Mouse (Mus musculus): ENCODE data around the gene Dhh. TPM values are rescaled to one million over a fixed set of nuclear protein-coding genes. Genes with fewer than 3 reads are reported as not detected.
"Not testable (repeated sequence)": the region's sequence is repeated elsewhere in the genome, so short reads cannot be mapped to it uniquely, and the experiment has no call there.

Dhh gene
- polyA plus RNA-seq, 1 experiment from 2014 or later: 0.76 TPM

DNA sequence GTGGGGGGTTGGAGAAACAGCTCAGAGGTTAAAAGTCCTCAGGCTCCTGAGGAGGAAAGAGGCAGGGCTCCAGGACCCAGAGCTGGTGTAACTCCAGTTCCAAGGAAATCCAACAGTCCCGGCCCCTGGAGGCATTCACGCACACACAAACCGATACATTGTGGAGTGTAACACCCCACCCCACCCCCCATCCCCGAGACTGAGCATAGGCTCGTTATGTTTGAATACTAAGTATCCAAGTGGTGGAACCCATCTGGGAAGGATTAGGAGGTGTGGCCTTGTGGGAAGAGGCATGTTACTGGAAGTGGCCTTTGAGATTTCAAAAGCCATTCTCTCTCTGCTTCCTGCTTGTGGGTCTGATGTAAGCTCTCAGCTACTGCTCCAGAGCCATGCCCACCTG, 23.2 kb upstream of the Dhh start:
- no peak for DNase-seq (ENCODE audit: low spot score)
- Histone ChIP-seq H3K9ac (replicated peaks; ENCODE audit: low read length) (no peak overlapping the region), H3K4me2 (ENCODE audit: low read depth, low read length) (no peak overlapping the region), H3K36me3 (replicated peaks; ENCODE audit: control insufficient read depth, insufficient read depth, low read depth, low read length) (no peaks in the 10 kb centered on the region), H3K4me1 (ENCODE audit: control insufficient read depth, insufficient read depth, low read length) (no peaks in the 10 kb centered on the region), H3K4me3 (ENCODE audit: low read depth, low read length) (no peak overlapping the region), H3K9me3 (replicated peaks; ENCODE audit: control insufficient read depth, low read length) (no peaks in the 10 kb centered on the region), H3K27me3 (ENCODE audit: control insufficient read depth, insufficient read depth, low read length) (no peaks in the 10 kb centered on the region), H3K27ac (replicated peaks; ENCODE audit: low read depth, low read length) (no peak overlapping the region)
- ATAC-seq (replicated peaks; ENCODE audit: insufficient number of reproducible peaks, low FRiP score, low TSS enrichment, low read depth): no peak
- 72% methylated on average over 5 of the region's 5 CpGs for WGBS

DNA sequence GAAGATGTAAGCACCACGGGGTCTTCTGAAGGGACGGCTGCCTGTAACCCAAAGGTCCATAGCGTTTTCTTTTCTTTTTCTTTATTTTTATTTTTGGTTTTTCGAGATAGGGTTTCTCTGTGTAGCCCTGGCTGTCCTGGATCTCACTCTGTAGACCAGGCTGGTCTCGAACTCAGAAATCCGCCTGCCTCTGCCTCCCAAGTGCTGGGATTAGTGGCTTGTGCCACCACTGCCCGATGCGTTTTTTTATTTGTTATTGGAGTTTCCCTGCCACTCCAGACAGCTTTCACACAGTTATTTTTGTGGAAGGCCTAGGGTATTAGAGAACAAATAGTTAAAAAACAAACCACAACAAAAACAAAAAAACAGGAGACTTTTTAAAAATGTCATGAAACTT, 20.2 kb upstream of the Dhh start:
- H3K36me3 ChIP-seq (replicated peaks; ENCODE audit: control insufficient read depth, insufficient read depth, low read depth, low read length); H3K4me1 ChIP-seq (ENCODE audit: control insufficient read depth, insufficient read depth, low read length); H3K27me3 ChIP-seq (ENCODE audit: control insufficient read depth, insufficient read depth, low read length); ATAC-seq (replicated peaks; ENCODE audit: insufficient number of reproducible peaks, low FRiP score, low TSS enrichment, low read depth); H3K27ac ChIP-seq (replicated peaks; ENCODE audit: low read depth, low read length); DNase-seq (ENCODE audit: low spot score); H3K9me3 ChIP-seq (replicated peaks; ENCODE audit: control insufficient read depth, low read length): not testable (repeated sequence)
- peak overlapping the region; percentile 60 for H3K4me2 ChIP-seq (ENCODE audit: low read depth, low read length)
- H3K4me3 ChIP-seq (ENCODE audit: low read depth, low read length): peak overlapping the region; percentile 94
- peak overlapping the region; percentile 33; the same call in 1 of the 2 replicates for H3K9ac ChIP-seq (replicated peaks; ENCODE audit: low read length)
- WGBS: 31% methylated on average over 8 of the region's 8 CpGs

DNA sequence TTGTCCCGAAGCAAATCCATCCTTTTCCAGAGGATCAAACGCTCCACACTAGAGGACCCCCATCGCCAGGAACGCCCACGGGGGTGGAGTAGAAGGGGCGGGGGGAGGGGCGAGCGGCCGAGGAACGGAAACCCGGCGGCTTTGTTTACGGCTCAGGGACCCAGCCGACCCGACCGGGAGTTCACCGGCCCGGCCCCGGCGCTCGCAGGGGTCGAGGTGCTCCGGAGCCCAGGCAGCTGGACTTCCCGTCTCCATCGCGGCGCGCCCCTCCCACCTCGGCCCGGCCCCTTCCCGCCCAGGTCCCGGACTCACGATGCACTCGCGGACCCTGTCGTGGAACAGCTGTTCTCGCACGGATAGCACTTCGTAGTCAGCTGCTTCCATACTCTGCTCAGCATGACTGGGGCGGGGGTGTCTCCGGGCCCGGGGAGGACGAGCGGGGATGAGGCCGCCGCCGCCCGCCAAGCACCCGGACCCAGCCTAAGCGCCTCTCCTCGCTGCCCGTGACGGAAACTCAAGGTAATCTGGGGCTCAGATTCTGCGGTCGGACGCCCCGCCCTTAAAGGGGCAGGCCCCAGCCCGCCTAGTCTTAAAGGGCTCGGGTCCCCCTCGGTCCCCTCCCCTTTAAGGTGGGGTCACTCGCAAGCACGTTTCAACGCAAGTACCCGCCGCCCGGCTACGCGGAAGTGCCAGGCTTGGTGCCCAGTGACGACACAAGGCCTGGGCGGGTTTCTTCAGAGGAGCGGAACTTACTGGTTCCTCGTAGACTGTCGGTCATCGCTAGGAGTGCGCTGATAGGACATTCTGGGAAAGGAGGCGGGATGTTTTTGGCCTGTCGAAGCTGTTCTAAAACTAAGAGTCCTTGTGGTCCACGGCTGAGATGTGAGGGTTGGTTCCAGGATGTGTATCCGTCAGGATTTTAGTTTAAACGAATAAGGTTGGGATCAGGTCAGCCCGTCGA, 19.5 kb upstream of the Dhh start, which contains the start of gene Lmbr1l:
TSS of gene Lmbr1l (minus strand) at position 694 of the 961 bp plus-strand sequence.
- peak; percentile 96 for ATAC-seq (replicated peaks; ENCODE audit: insufficient number of reproducible peaks, low FRiP score, low TSS enrichment, low read depth)
- H3K9me3 ChIP-seq (replicated peaks; ENCODE audit: control insufficient read depth, low read length): no peaks in the 10 kb centered on the region
- peak within 1 kb of the TSS; percentile 60 for H3K4me2 ChIP-seq (ENCODE audit: low read depth, low read length)
- no peaks in the 10 kb centered on the region; the same call in 1 of the 2 replicates for H3K36me3 ChIP-seq (replicated peaks; ENCODE audit: control insufficient read depth, insufficient read depth, low read depth, low read length)
- peak within 1 kb of the TSS; percentile 94 for H3K4me3 ChIP-seq (ENCODE audit: low read depth, low read length)
- H3K27ac ChIP-seq (replicated peaks; ENCODE audit: low read depth, low read length): peak within 1 kb of the TSS; percentile 86
- H3K9ac ChIP-seq (replicated peaks; ENCODE audit: low read length): peak within 1 kb of the TSS; percentile 87
- under 1% methylated on average over 82 of the region's 82 CpGs for WGBS
- H3K27me3 ChIP-seq (ENCODE audit: control insufficient read depth, insufficient read depth, low read length): no peaks in the 10 kb centered on the region
- H3K4me1 ChIP-seq (ENCODE audit: control insufficient read depth, insufficient read depth, low read length): no peaks in the 10 kb centered on the region
- DNase-seq (ENCODE audit: low spot score): peak; percentile 100

DNA sequence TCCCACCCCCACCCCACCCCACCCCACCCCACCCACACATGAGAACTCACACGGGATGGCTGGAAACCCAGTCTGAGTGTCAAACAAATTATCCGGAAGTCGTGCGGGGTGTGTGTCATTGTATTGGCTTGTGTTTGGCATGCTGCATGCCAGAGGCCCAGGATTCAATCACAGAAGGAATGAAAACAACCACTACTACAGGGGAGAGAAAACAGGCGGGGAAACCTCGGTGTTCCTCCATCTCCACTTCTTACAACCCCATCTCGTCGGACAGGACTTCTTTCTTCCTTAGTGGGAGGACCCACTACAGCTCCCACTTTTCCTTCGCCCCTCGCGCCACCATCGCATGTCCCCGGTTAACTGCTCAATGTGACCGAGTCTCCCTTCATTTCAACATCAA, 18.8 kb upstream of the Dhh start:
- Histone ChIP-seq H3K4me3 (ENCODE audit: low read depth, low read length) (peak overlapping the region; percentile 94), H3K4me2 (ENCODE audit: low read depth, low read length) (peak overlapping the region; percentile 60), H3K9ac (replicated peaks; ENCODE audit: low read length) (peak overlapping the region; percentile 87), H3K36me3 (replicated peaks; ENCODE audit: control insufficient read depth, insufficient read depth, low read depth, low read length) (peaks cover 3% of the 10 kb centered on the region), H3K27me3 (ENCODE audit: control insufficient read depth, insufficient read depth, low read length) (no peaks in the 10 kb centered on the region), H3K9me3 (replicated peaks; ENCODE audit: control insufficient read depth, low read length) (no peaks in the 10 kb centered on the region), H3K4me1 (ENCODE audit: control insufficient read depth, insufficient read depth, low read length) (no peaks in the 10 kb centered on the region), H3K27ac (replicated peaks; ENCODE audit: low read depth, low read length) (peak overlapping the region; percentile 86; the same call in 1 of the 2 replicates)
- WGBS: 0% methylated on average over 14 of the region's 14 CpGs
- DNase-seq (ENCODE audit: low spot score): no peak
- no peak for ATAC-seq (replicated peaks; ENCODE audit: insufficient number of reproducible peaks, low FRiP score, low TSS enrichment, low read depth)

DNA sequence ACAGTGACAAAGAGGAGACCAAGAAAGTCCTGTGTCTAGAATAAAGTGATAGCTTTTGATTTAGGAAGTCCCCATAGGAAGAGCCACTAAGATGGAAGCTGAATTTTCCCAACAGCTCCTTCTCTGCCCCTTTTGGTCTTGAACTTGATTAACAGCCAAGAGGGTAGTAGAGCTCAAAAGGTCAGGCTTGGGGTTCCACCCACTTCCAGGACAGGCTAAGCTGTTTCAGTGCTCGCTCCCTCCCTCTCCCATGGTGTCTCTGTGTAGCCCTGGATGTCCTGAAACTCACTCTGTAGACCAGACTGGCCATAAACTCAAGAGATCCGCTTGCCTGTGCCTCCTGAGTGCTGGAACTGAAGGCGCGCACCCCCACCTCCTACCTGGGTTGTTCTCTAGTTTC, 17.7 kb upstream of the Dhh start:
- H3K4me3 ChIP-seq (ENCODE audit: low read depth, low read length): no peak overlapping the region
- WGBS: 86% methylated on average over 4 of the region's 4 CpGs
- H3K9me3 ChIP-seq (replicated peaks; ENCODE audit: control insufficient read depth, low read length): no peaks in the 10 kb centered on the region
- no peak overlapping the region for H3K27ac ChIP-seq (replicated peaks; ENCODE audit: low read depth, low read length)
- ATAC-seq (replicated peaks; ENCODE audit: insufficient number of reproducible peaks, low FRiP score, low TSS enrichment, low read depth): no peak
- no peaks in the 10 kb centered on the region for H3K27me3 ChIP-seq (ENCODE audit: control insufficient read depth, insufficient read depth, low read length)
- peaks cover 3% of the 10 kb centered on the region for H3K36me3 ChIP-seq (replicated peaks; ENCODE audit: control insufficient read depth, insufficient read depth, low read depth, low read length)
- H3K4me2 ChIP-seq (ENCODE audit: low read depth, low read length): no peak overlapping the region
- no peaks in the 10 kb centered on the region for H3K4me1 ChIP-seq (ENCODE audit: control insufficient read depth, insufficient read depth, low read length)
- no peak for DNase-seq (ENCODE audit: low spot score)
- H3K9ac ChIP-seq (replicated peaks; ENCODE audit: low read length): no peak overlapping the region

DNA sequence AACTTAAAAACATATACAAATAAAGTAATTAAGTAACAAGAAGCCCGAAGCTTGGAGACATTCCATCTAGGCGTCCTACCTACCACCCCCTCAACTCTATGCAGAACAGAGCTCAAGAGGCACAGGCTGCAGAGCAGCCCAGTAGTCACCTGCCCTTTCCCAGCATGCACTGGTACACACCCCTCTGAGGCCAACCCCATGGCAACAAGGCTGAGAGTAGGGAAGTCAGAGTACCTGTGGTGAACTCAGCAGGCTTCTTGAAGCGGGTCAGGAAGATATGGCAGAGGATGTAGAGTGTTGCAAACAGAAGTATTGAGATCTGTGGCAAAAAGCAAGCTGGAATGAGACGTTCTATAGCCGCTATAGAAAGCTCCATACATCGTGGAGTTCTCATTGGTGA, 16.6 kb upstream of the Dhh start:
- H3K4me2 ChIP-seq (ENCODE audit: low read depth, low read length): no peak overlapping the region
- no peak for ATAC-seq (replicated peaks; ENCODE audit: insufficient number of reproducible peaks, low FRiP score, low TSS enrichment, low read depth)
- H3K9ac ChIP-seq (replicated peaks; ENCODE audit: low read length): no peak overlapping the region
- H3K4me3 ChIP-seq (ENCODE audit: low read depth, low read length): no peak overlapping the region
- no peak overlapping the region for H3K27ac ChIP-seq (replicated peaks; ENCODE audit: low read depth, low read length)
- 89% methylated on average over 6 of the region's 6 CpGs for WGBS
- H3K9me3 ChIP-seq (replicated peaks; ENCODE audit: control insufficient read depth, low read length): no peaks in the 10 kb centered on the region
- no peaks in the 10 kb centered on the region for H3K4me1 ChIP-seq (ENCODE audit: control insufficient read depth, insufficient read depth, low read length)
- H3K36me3 ChIP-seq (replicated peaks; ENCODE audit: control insufficient read depth, insufficient read depth, low read depth, low read length): peaks cover 3% of the 10 kb centered on the region
- no peak for DNase-seq (ENCODE audit: low spot score)
- H3K27me3 ChIP-seq (ENCODE audit: control insufficient read depth, insufficient read depth, low read length): no peaks in the 10 kb centered on the region

DNA sequence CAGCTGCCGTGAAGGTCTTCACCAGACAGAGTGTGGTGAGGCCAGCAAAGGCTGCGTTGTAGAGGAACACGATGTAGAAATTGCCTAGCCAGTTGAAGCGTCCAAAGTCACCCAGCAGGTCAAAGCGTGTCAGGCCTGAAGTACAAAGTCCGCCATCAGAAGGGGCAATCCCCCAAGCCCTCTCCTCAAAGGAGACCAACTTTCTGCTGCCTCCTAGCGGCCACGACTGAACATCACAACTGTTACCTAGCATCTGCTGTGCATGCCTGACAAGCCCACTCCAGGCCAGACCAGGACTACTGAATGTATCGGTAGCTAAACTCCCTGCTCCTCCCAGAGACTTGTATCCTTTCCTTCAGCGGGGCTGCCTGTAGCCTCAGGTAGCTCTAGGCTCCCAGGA, 6.4 kb upstream of the Dhh start:
- Histone ChIP-seq H3K27ac (replicated peaks; ENCODE audit: low read depth, low read length) (no peak overlapping the region), H3K4me1 (ENCODE audit: control insufficient read depth, insufficient read depth, low read length) (no peaks in the 10 kb centered on the region), H3K27me3 (ENCODE audit: control insufficient read depth, insufficient read depth, low read length) (no peaks in the 10 kb centered on the region), H3K9ac (replicated peaks; ENCODE audit: low read length) (no peak overlapping the region), H3K4me2 (ENCODE audit: low read depth, low read length) (no peak overlapping the region), H3K9me3 (replicated peaks; ENCODE audit: control insufficient read depth, low read length) (no peaks in the 10 kb centered on the region), H3K36me3 (replicated peaks; ENCODE audit: control insufficient read depth, insufficient read depth, low read depth, low read length) (peaks cover 13% of the 10 kb centered on the region), H3K4me3 (ENCODE audit: low read depth, low read length) (no peak overlapping the region)
- 31% methylated on average over 10 of the region's 10 CpGs for WGBS
- ATAC-seq (replicated peaks; ENCODE audit: insufficient number of reproducible peaks, low FRiP score, low TSS enrichment, low read depth) (no peak), DNase-seq (ENCODE audit: low spot score) (peak; percentile 81)

DNA sequence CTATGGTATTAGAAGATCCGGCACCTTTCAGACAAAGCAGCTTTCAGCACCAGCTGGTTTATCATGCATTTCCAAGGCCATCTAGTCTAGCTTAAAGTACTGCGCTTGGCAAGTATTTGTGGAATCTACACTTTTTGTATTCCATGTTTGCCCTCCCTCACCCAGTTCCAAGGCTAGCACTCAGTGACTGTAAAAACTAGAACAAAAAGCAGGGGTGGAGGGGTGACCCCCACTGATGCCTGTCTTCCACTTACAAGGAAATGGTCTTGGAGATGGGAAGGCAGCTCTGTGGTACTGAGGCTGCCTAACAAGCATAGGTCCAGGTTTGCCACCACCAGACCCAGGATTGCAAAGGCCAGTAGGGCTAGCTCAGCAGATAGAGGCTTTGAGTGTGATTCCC, 4.3 kb upstream of the Dhh start:
- H3K27ac ChIP-seq (replicated peaks; ENCODE audit: low read depth, low read length): no peak overlapping the region
- no peaks in the 10 kb centered on the region for H3K9me3 ChIP-seq (replicated peaks; ENCODE audit: control insufficient read depth, low read length)
- no peak overlapping the region for H3K4me3 ChIP-seq (ENCODE audit: low read depth, low read length)
- H3K9ac ChIP-seq (replicated peaks; ENCODE audit: low read length): no peak overlapping the region
- peaks cover 15% of the 10 kb centered on the region for H3K27me3 ChIP-seq (ENCODE audit: control insufficient read depth, insufficient read depth, low read length)
- WGBS: 94% methylated on average over 2 of the region's 2 CpGs
- H3K36me3 ChIP-seq (replicated peaks; ENCODE audit: control insufficient read depth, insufficient read depth, low read depth, low read length): peaks cover 11% of the 10 kb centered on the region
- no peak for ATAC-seq (replicated peaks; ENCODE audit: insufficient number of reproducible peaks, low FRiP score, low TSS enrichment, low read depth)
- peaks cover 5% of the 10 kb centered on the region for H3K4me1 ChIP-seq (ENCODE audit: control insufficient read depth, insufficient read depth, low read length)
- H3K4me2 ChIP-seq (ENCODE audit: low read depth, low read length): no peak overlapping the region
- no peak for DNase-seq (ENCODE audit: low spot score)
